29 mouse cellular contexts compared by ENCODE assay signal in genomic region chr5:147614659-147615058, GRCm38 (mm10).
A peak's percentile ranks its signal among the peaks of the same experiment; 100 is the strongest.
DNase-seq lines count a peak whose midpoint lies in the region; ATAC-seq and TF ChIP-seq lines count a peak whose summit lies in the region.
"Had no signal": no experiment of that assay in that cellular context is flagged by ENCODE, and none has a peak within 500 bp of the region (broad histone marks: within the 10 kb centered on the region; RNA-seq: fewer than 3 reads in every experiment).

No protein-coding gene starts in this region.

- no peak for TF ChIP-seq POLR2A in lung, adult 2 months (IDR thresholded peaks at IDR 0.05; ENCODE audit: borderline replicate concordance, extremely low read depth, low read depth, low read length)

- H3K9ac ChIP-seq in heart, embryonic 11.5 days (ENCODE audit: low read depth, low read length) = no peak overlapping the region
- H3K9ac ChIP-seq in midbrain, embryonic 11.5 days (ENCODE audit: low read length) = no peak overlapping the region
- H3K9ac ChIP-seq: embryonic facial prominence, embryonic 13.5 days; embryonic facial prominence, embryonic 15.5 days; forebrain, embryonic 12.5 days had no signal

- no peak overlapping the region for H3K4me2 ChIP-seq in heart, embryonic 11.5 days
- H3K4me2 ChIP-seq in midbrain, embryonic 11.5 days = no peak overlapping the region
- H3K4me2 ChIP-seq: embryonic facial prominence, embryonic 13.5 days; embryonic facial prominence, embryonic 15.5 days; forebrain, embryonic 12.5 days had no signal

- 72% methylated on average over 6 of the region's 6 CpGs for WGBS in heart, embryonic 11.5 days (ENCODE audit: insufficient replicate concordance)
- WGBS in lung, adult 2 months = 49% methylated on average over 6 of the region's 6 CpGs
- WGBS in midbrain, embryonic 11.5 days = 82% methylated on average over 6 of the region's 6 CpGs
- WGBS in midbrain, embryonic 10.5 days = 82% methylated on average over 6 of the region's 6 CpGs

- H3K36me3 ChIP-seq in heart, embryonic 11.5 days (ENCODE audit: control insufficient read depth, insufficient read depth, low read length) = no peaks in the 10 kb centered on the region
- no peaks in the 10 kb centered on the region for H3K36me3 ChIP-seq in midbrain, embryonic 11.5 days (ENCODE audit: control insufficient read depth, insufficient read depth, low read length)
- no peaks in the 10 kb centered on the region for H3K36me3 ChIP-seq in midbrain, embryonic 10.5 days
- H3K36me3 ChIP-seq: embryonic facial prominence, embryonic 13.5 days; embryonic facial prominence, embryonic 15.5 days; forebrain, embryonic 10.5 days; forebrain, embryonic 12.5 days; G1E had no signal

- no peak overlapping the region for H3K4me3 ChIP-seq in heart, embryonic 11.5 days (ENCODE audit: low read depth, low read length)
- no peak overlapping the region for H3K4me3 ChIP-seq in lung, adult 2 months (replicated peaks; ENCODE audit: extremely low read depth, low read depth, low read length)
- H3K4me3 ChIP-seq in midbrain, embryonic 11.5 days (ENCODE audit: low read depth, low read length) = no peak overlapping the region
- H3K4me3 ChIP-seq in midbrain, embryonic 10.5 days = no peak overlapping the region
- H3K4me3 ChIP-seq: embryonic facial prominence, embryonic 13.5 days; embryonic facial prominence, embryonic 15.5 days; erythroblast, embryonic 14.5 days; forebrain, embryonic 10.5 days; forebrain, embryonic 12.5 days had no signal

- no peak overlapping the region for H3K27ac ChIP-seq in heart, embryonic 11.5 days (ENCODE audit: low read depth, low read length)
- H3K27ac ChIP-seq in midbrain, embryonic 11.5 days (ENCODE audit: low read depth, low read length) = no peak overlapping the region
- H3K27ac ChIP-seq in midbrain, embryonic 10.5 days (replicated peaks) = no peak overlapping the region
- H3K27ac ChIP-seq: embryonic facial prominence, embryonic 13.5 days; embryonic facial prominence, embryonic 15.5 days; forebrain, embryonic 10.5 days; forebrain, embryonic 12.5 days had no signal

- no peaks in the 10 kb centered on the region for H3K9me3 ChIP-seq in heart, embryonic 11.5 days (replicated peaks; ENCODE audit: control insufficient read depth, low read length)
- no peaks in the 10 kb centered on the region for H3K9me3 ChIP-seq in midbrain, embryonic 11.5 days (ENCODE audit: control insufficient read depth, low read length)
- no peaks in the 10 kb centered on the region for H3K9me3 ChIP-seq in midbrain, embryonic 10.5 days (replicated peaks)
- H3K9me3 ChIP-seq: embryonic facial prominence, embryonic 13.5 days; embryonic facial prominence, embryonic 15.5 days; forebrain, embryonic 10.5 days; forebrain, embryonic 12.5 days; G1E had no signal

- no peak for ATAC-seq in heart, embryonic 11.5 days (replicated peaks; ENCODE audit: insufficient number of reproducible peaks, low FRiP score, low TSS enrichment)
- no peak for ATAC-seq in midbrain, embryonic 11.5 days (ENCODE audit: low FRiP score)
- ATAC-seq: activated CD4-positive, CD25-positive, alpha-beta regulatory T cell, adult 4 months; CD4-positive, CD25-positive, alpha-beta regulatory T cell, adult 4 months; forebrain, embryonic 14.5 days; forebrain, embryonic 16.5 days; Patski had no signal

- no peak for TF ChIP-seq CTCF in lung, adult 2 months (IDR thresholded peaks at IDR 0.05; ENCODE audit: insufficient read depth, low read length)

- no peaks in the 10 kb centered on the region for H3K4me1 ChIP-seq in heart, embryonic 11.5 days (ENCODE audit: control insufficient read depth, insufficient read depth, low read length)
- peaks cover 8% of the 10 kb centered on the region; the same call in 1 of the 2 replicates for H3K4me1 ChIP-seq in lung, adult 2 months (ENCODE audit: control insufficient read depth, insufficient read depth, low read length)
- H3K4me1 ChIP-seq in midbrain, embryonic 11.5 days (ENCODE audit: control insufficient read depth, insufficient read depth, low read length) = no peaks in the 10 kb centered on the region
- no peaks in the 10 kb centered on the region for H3K4me1 ChIP-seq in midbrain, embryonic 10.5 days
- H3K4me1 ChIP-seq: embryonic facial prominence, embryonic 13.5 days; embryonic facial prominence, embryonic 15.5 days; forebrain, embryonic 10.5 days; forebrain, embryonic 12.5 days had no signal

- H3K27me3 ChIP-seq in heart, embryonic 11.5 days (ENCODE audit: control insufficient read depth, insufficient read depth, low read length) = no peaks in the 10 kb centered on the region
- H3K27me3 ChIP-seq in midbrain, embryonic 11.5 days (ENCODE audit: control insufficient read depth, insufficient read depth, low read length) = no peaks in the 10 kb centered on the region
- H3K27me3 ChIP-seq in midbrain, embryonic 10.5 days (ENCODE audit: low read depth, poor library complexity, severe bottlenecking) = no peaks in the 10 kb centered on the region
- H3K27me3 ChIP-seq: CH12.LX; embryonic facial prominence, embryonic 13.5 days; embryonic facial prominence, embryonic 15.5 days; forebrain, embryonic 12.5 days; Patski had no signal

- peak; percentile 12 for DNase-seq in adrenal gland, postnatal 14 days
- no peak for DNase-seq in adrenal gland, postnatal 25 days
- DNase-seq in heart, adult 8-10 months (ENCODE audit: low spot score) = peak; percentile 11
- DNase-seq in lung, postnatal 10 days = peak; percentile 40
- no peak for DNase-seq in lung, adult 2 months
- peak; percentile 4 for DNase-seq in midbrain, embryonic 11.5 days (ENCODE audit: low spot score, missing footprints)
- no peak for DNase-seq in midbrain, embryonic 10.5 days (ENCODE audit: low spot score)
- DNase-seq: adrenal gland, adult 2 months; adrenal gland, postnatal 10 days; cerebellum, adult 11 months; cerebellum, adult 18-20 months; cerebellum, adult 8-10 months; cerebellum, adult 9-11 months; cerebellum, postnatal 14 days; cerebellum, postnatal 36 days; embryo, embryonic 11 days had no signal

Comparison
In these comparisons a context has a peak if more than half of its experiments do, and no peak if none do; other contexts are left out.
1. DNase-seq: peak in adrenal gland, postnatal 14 days (single experiment), heart, adult 8-10 months (single experiment), lung, postnatal 10 days (single experiment) and midbrain, embryonic 11.5 days (single experiment); none in adrenal gland, postnatal 25 days (single experiment), lung, adult 2 months (single experiment) and midbrain, embryonic 10.5 days (single experiment).